Mouse (Mus musculus) forebrain, embryonic 16.5 days (tissue): ENCODE data around the gene Inpp4a. TPM values are rescaled to one million over a fixed set of nuclear protein-coding genes. Genes with fewer than 3 reads are reported as not detected.

Source experiments
- ATAC-seq: fragments of 200-750 bp; cut with Nextera tagmentation; 2 replicates; pipeline ENCODE4 v1.8.0; 2017; ENCODE audit warnings: mild to moderate bottlenecking, moderate library complexity
- H3K27ac ChIP-seq: fragments of 300-500 bp; sonication (generic); 2 replicates; pipeline ENCODE4 v1.5.1; 2014; ENCODE audit warnings: low read length, control low read depth
- H3K27me3 ChIP-seq: fragments of 300-500 bp; sonication (generic); replicated peaks from 2 replicates; pipeline ENCODE4 v1.6.1; 2014; ENCODE audit warnings: low read length; ENCODE audit not compliant: control insufficient read depth, insufficient read depth
- H3K36me3 ChIP-seq: fragments of 300-500 bp; sonication (generic); 2 replicates; pipeline ENCODE4 v1.6.1; 2014; ENCODE audit not compliant: control insufficient read depth, insufficient read depth
- H3K4me1 ChIP-seq: fragments of 300-500 bp; sonication (generic); replicated peaks from 2 replicates; pipeline ENCODE4 v1.6.1; 2014; ENCODE audit warnings: low read length; ENCODE audit not compliant: control insufficient read depth, insufficient read depth
- H3K4me2 ChIP-seq: fragments of 300-500 bp; sonication (generic); 2 replicates; pipeline ENCODE4 v1.6.1; 2014; ENCODE audit warnings: mild to moderate bottlenecking, low read length, control low read depth
- H3K4me3 ChIP-seq: fragments of 300-500 bp; sonication (generic); replicated peaks from 2 replicates; pipeline ENCODE4 v1.5.1; 2014; ENCODE audit warnings: mild to moderate bottlenecking, low read length, control low read depth
- H3K9ac ChIP-seq: fragments of 300-500 bp; sonication (generic); replicated peaks from 2 replicates; pipeline ENCODE4 v1.6.1; 2014; ENCODE audit warnings: low read depth, low read length, control low read depth
- H3K9me3 ChIP-seq: fragments of 300-500 bp; sonication (generic); 2 replicates; pipeline ENCODE4 v1.6.1; 2016; ENCODE audit warnings: low read length; ENCODE audit not compliant: control insufficient read depth
- WGBS: fragments of 180-500 bp; shearing (Covaris S2); extraction: QIAGEN DNeasy Blood & Tissue Kit; methylation state at CpG from one replicate; pipeline ENCODE4 v1.1.7; 2014; 5-methylcytosine and 5-hydroxymethylcytosine counted together
- polyA plus RNA-seq: library from polyadenylated mRNA; unstranded; fragments of >200 nt; fragmentation: Nextera tagmentation; extraction: Ambion mirVana; gene quantifications from 2 replicates; pipeline ENCODE4 v1.2.1, GENCODE M21; 2015

Inpp4a gene
- polyA plus RNA-seq, 1 experiment from 2014 or later: 65.2 TPM

GRCm38 (mm10) chr1:37380913-37381312 is 81.2 kb downstream of the Inpp4a start:
- WGBS: 98% methylated on average over 5 of the region's 5 CpGs
- H3K9me3 ChIP-seq: no peaks in the 10 kb centered on the region
- H3K36me3 ChIP-seq: peaks cover 14% of the 10 kb centered on the region
- H3K9ac ChIP-seq: no peak overlapping the region
- no peaks in the 10 kb centered on the region for H3K4me1 ChIP-seq
- no peaks in the 10 kb centered on the region for H3K27me3 ChIP-seq
- no peak for ATAC-seq
- H3K4me2 ChIP-seq: no peak overlapping the region
- H3K27ac ChIP-seq: no peak overlapping the region
- no peak overlapping the region for H3K4me3 ChIP-seq

- 96% methylated on average over 3 of the region's 3 CpGs for WGBS
- Histone ChIP-seq H3K9me3 (no peaks in the 10 kb centered on the region), H3K27me3 (no peaks in the 10 kb centered on the region), H3K4me1 (no peaks in the 10 kb centered on the region), H3K4me3 (no peak overlapping the region), H3K36me3 (peaks cover 14% of the 10 kb centered on the region), H3K4me2 (no peak overlapping the region), H3K27ac (no peak overlapping the region), H3K9ac (no peak overlapping the region)
- ATAC-seq: no peak
These were observed 84.6 kb downstream of the Inpp4a start for GRCm38 (mm10) chr1:37384304-37384703.

GRCm38 (mm10) chr1:37386448-37386971 is 86.8 kb downstream of the Inpp4a start:
- Histone ChIP-seq H3K27ac (no peak overlapping the region), H3K36me3 (peaks cover 3% of the 10 kb centered on the region), H3K27me3 (no peaks in the 10 kb centered on the region), H3K9me3 (no peaks in the 10 kb centered on the region), H3K4me1 (no peaks in the 10 kb centered on the region), H3K4me3 (no peak overlapping the region), H3K4me2 (no peak overlapping the region), H3K9ac (no peak overlapping the region)
- no peak for ATAC-seq
- 78% methylated on average over 7 of the region's 7 CpGs for WGBS

- no peak for ATAC-seq
- Histone ChIP-seq H3K9me3 (no peaks in the 10 kb centered on the region), H3K27me3 (no peaks in the 10 kb centered on the region), H3K27ac (no peak overlapping the region), H3K4me3 (no peak overlapping the region), H3K4me2 (no peak overlapping the region), H3K9ac (no peak overlapping the region), H3K4me1 (no peaks in the 10 kb centered on the region), H3K36me3 (peaks cover 11% of the 10 kb centered on the region)
- WGBS: 56% methylated on average over 5 of the region's 5 CpGs
These were observed 93.5 kb downstream of the Inpp4a start for GRCm38 (mm10) chr1:37393174-37393573.

- no peaks in the 10 kb centered on the region for H3K27me3 ChIP-seq
- peaks cover 11% of the 10 kb centered on the region for H3K36me3 ChIP-seq
- no peak overlapping the region for H3K4me2 ChIP-seq
- H3K9me3 ChIP-seq: no peaks in the 10 kb centered on the region
- no peak for ATAC-seq
- no peak overlapping the region for H3K9ac ChIP-seq
- H3K4me1 ChIP-seq: no peaks in the 10 kb centered on the region
- WGBS: 85% methylated on average over 1 of the region's 1 CpGs
- H3K27ac ChIP-seq: no peak overlapping the region
- no peak overlapping the region for H3K4me3 ChIP-seq
These were observed 96.8 kb downstream of the Inpp4a start for GRCm38 (mm10) chr1:37396481-37396880.

- no peak overlapping the region for H3K27ac ChIP-seq
- H3K9ac ChIP-seq: no peak overlapping the region
- no peaks in the 10 kb centered on the region for H3K4me1 ChIP-seq
- no peak for ATAC-seq
- no peak overlapping the region for H3K4me2 ChIP-seq
- H3K27me3 ChIP-seq: no peaks in the 10 kb centered on the region
- no peak overlapping the region for H3K4me3 ChIP-seq
- H3K9me3 ChIP-seq: no peaks in the 10 kb centered on the region
- H3K36me3 ChIP-seq: peaks cover 9% of the 10 kb centered on the region
- 65% methylated on average over 3 of the region's 3 CpGs for WGBS
These were observed 99.3 kb downstream of the Inpp4a start for GRCm38 (mm10) chr1:37398961-37399360.

GRCm38 (mm10) chr1:37399734-37400133 is 100.1 kb downstream of the Inpp4a start:
- H3K27ac ChIP-seq: no peak overlapping the region
- no peak overlapping the region for H3K4me3 ChIP-seq
- no peak overlapping the region for H3K9ac ChIP-seq
- no peak overlapping the region for H3K4me2 ChIP-seq
- H3K9me3 ChIP-seq: no peaks in the 10 kb centered on the region
- 87% methylated on average over 8 of the region's 8 CpGs for WGBS
- ATAC-seq: no peak
- H3K36me3 ChIP-seq: peaks cover 7% of the 10 kb centered on the region
- H3K4me1 ChIP-seq: no peaks in the 10 kb centered on the region
- no peaks in the 10 kb centered on the region for H3K27me3 ChIP-seq

GRCm38 (mm10) chr1:37401687-37402086 is 102.0 kb downstream of the Inpp4a start:
- 60% methylated on average over 4 of the region's 4 CpGs for WGBS

GRCm38 (mm10) chr1:37405137-37405536 is 105.5 kb downstream of the Inpp4a start:
- WGBS: 88% methylated on average over 2 of the region's 2 CpGs
- Histone ChIP-seq H3K4me1 (no peaks in the 10 kb centered on the region), H3K9ac (no peak overlapping the region), H3K9me3 (no peaks in the 10 kb centered on the region), H3K4me2 (no peak overlapping the region), H3K36me3 (no peaks in the 10 kb centered on the region; the same call in 1 of the 2 replicates), H3K27ac (no peak overlapping the region), H3K27me3 (no peaks in the 10 kb centered on the region), H3K4me3 (no peak overlapping the region)
- ATAC-seq: no peak

More at GRCm38 (mm10) chr1:37401687-37402086, 102.0 kb downstream of the Inpp4a start:
- H3K9me3 ChIP-seq: no peaks in the 10 kb centered on the region
- H3K9ac ChIP-seq: no peak overlapping the region
- H3K27me3 ChIP-seq: no peaks in the 10 kb centered on the region
- no peak for ATAC-seq
- no peak overlapping the region for H3K27ac ChIP-seq
- H3K4me2 ChIP-seq: no peak overlapping the region
- no peaks in the 10 kb centered on the region for H3K4me1 ChIP-seq
- no peak overlapping the region for H3K4me3 ChIP-seq
- peaks cover 4% of the 10 kb centered on the region for H3K36me3 ChIP-seq

GRCm38 (mm10) chr1:37407228-37407627 is 107.6 kb downstream of the Inpp4a start:
- no peak overlapping the region for H3K27ac ChIP-seq
- 88% methylated on average over 8 of the region's 8 CpGs for WGBS
- H3K4me2 ChIP-seq: no peak overlapping the region
- no peaks in the 10 kb centered on the region for H3K4me1 ChIP-seq
- no peak overlapping the region for H3K9ac ChIP-seq
- no peak overlapping the region for H3K4me3 ChIP-seq
- H3K36me3 ChIP-seq: no peaks in the 10 kb centered on the region
- H3K27me3 ChIP-seq: no peaks in the 10 kb centered on the region
- no peak for ATAC-seq
- no peaks in the 10 kb centered on the region for H3K9me3 ChIP-seq
